Comparison of ENCODE assay signal across 8 mouse cellular contexts in genomic region chr11:88047871-88048531, GRCm38 (mm10). TPM values are rescaled to one million over a fixed set of nuclear protein-coding genes. Genes with fewer than 3 reads are reported as not detected.
DNase-seq lines count a peak whose midpoint lies in the region; ATAC-seq and TF ChIP-seq lines count a peak whose summit lies in the region.

No protein-coding gene starts in this region.

- H3K9ac ChIP-seq in forebrain, postnatal 0 days = peak overlapping the region; percentile 98
- peak overlapping the region; percentile 99 for H3K9ac ChIP-seq in hindbrain, embryonic 14.5 days

- H3K4me3 ChIP-seq in forebrain, postnatal 0 days (ENCODE audit: low read depth, low read length) = peak overlapping the region; percentile 98
- peak overlapping the region; percentile 100 for H3K4me3 ChIP-seq in hindbrain, embryonic 14.5 days (replicated peaks; ENCODE audit: low read length)

- WGBS in forebrain, postnatal 0 days = 2% methylated on average over 50 of the region's 76 CpGs
- under 1% methylated on average over 58 of the region's 76 CpGs for WGBS in hindbrain, embryonic 14.5 days

- H3K36me3 ChIP-seq in forebrain, postnatal 0 days (ENCODE audit: insufficient read depth) = peaks cover 2% of the 10 kb centered on the region; the same call in 1 of the 2 replicates
- H3K36me3 ChIP-seq in hindbrain, embryonic 14.5 days (replicated peaks; ENCODE audit: control insufficient read depth, insufficient read depth) = peaks cover 38% of the 10 kb centered on the region

- DNase-seq in Muller cell, postnatal 12 days (ENCODE audit: inconsistent ontology term) = peak; percentile 71
- DNase-seq in cerebellum, adult 8-10 months = peak; percentile 69
- DNase-seq in forebrain, postnatal 0 days = peak; percentile 77
- DNase-seq in hindbrain, embryonic 14.5 days (ENCODE audit: low spot score) = peak; percentile 65
- DNase-seq in left cerebral cortex, adult 11 months (ENCODE audit: low spot score) = peak; percentile 50
- DNase-seq in lung, postnatal 25 days (ENCODE audit: low spot score) = peak; percentile 64
- peak; percentile 84 for DNase-seq in retina, postnatal 1 day
- DNase-seq in thymus, postnatal 25 days = peak; percentile 75

- H3K4me1 ChIP-seq in forebrain, postnatal 0 days (ENCODE audit: insufficient read depth) = peaks cover 13% of the 10 kb centered on the region
- peaks cover 28% of the 10 kb centered on the region for H3K4me1 ChIP-seq in hindbrain, embryonic 14.5 days (replicated peaks; ENCODE audit: control insufficient read depth, insufficient read depth, low read length)

- H3K9me3 ChIP-seq in forebrain, postnatal 0 days (ENCODE audit: low read length) = no peaks in the 10 kb centered on the region
- H3K9me3 ChIP-seq in hindbrain, embryonic 14.5 days (ENCODE audit: control insufficient read depth, low read length) = no peaks in the 10 kb centered on the region

- H3K27ac ChIP-seq in forebrain, postnatal 0 days (ENCODE audit: low read depth, low read length) = peak overlapping the region; percentile 99
- peak overlapping the region; percentile 98 for H3K27ac ChIP-seq in hindbrain, embryonic 14.5 days

- H3K4me2 ChIP-seq in forebrain, postnatal 0 days (ENCODE audit: low read depth) = peak overlapping the region; percentile 56
- peak overlapping the region; percentile 68 for H3K4me2 ChIP-seq in hindbrain, embryonic 14.5 days (replicated peaks)

- H3K27me3 ChIP-seq in forebrain, postnatal 0 days (ENCODE audit: insufficient read depth, low read length) = no peaks in the 10 kb centered on the region
- no peaks in the 10 kb centered on the region for H3K27me3 ChIP-seq in hindbrain, embryonic 14.5 days (ENCODE audit: control insufficient read depth, insufficient read depth, low read length)

- ATAC-seq in forebrain, postnatal 0 days = peak; percentile 74
- peak; percentile 82 for ATAC-seq in hindbrain, embryonic 14.5 days (ENCODE audit: low FRiP score)

- no peak; the same call in 1 of the 2 replicates for TF ChIP-seq CTCF in forebrain, postnatal 0 days (IDR thresholded peaks at IDR 0.05; ENCODE audit: low read depth)

RNA-seq across cellular contexts. Expression of gene Srsf1, which starts 0.8 kb away (rescaled TPM):
- 282 and 390 TPM in 2 replicates for total RNA-seq in forebrain, postnatal 0 days (2014; rRNA removed)
- polyA plus RNA-seq in forebrain, postnatal 0 days (2015; fragmentation: Nextera tagmentation; extraction: Ambion mirVana) = 103 and 121 TPM in 2 replicates
- 252 and 290 TPM in 2 replicates for polyA plus RNA-seq in hindbrain, embryonic 14.5 days (2014; fragmentation: Nextera tagmentation; extraction: Ambion mirVana)

RNA-seq across cellular contexts. Expression of gene Vezf1, which starts 20.1 kb away (rescaled TPM):
- total RNA-seq in forebrain, postnatal 0 days (2014; rRNA removed) = 33.0 and 43.7 TPM in 2 replicates
- polyA plus RNA-seq in forebrain, postnatal 0 days (2015; fragmentation: Nextera tagmentation; extraction: Ambion mirVana) = 28.0 and 34.6 TPM in 2 replicates
- polyA plus RNA-seq in hindbrain, embryonic 14.5 days (2014; fragmentation: Nextera tagmentation; extraction: Ambion mirVana) = 48.3 and 50.2 TPM in 2 replicates

RNA-seq across cellular contexts. Expression of gene Cuedc1, which starts 49.9 kb away (rescaled TPM):
- total RNA-seq in forebrain, postnatal 0 days (2014; rRNA removed) = 28.9 and 34.7 TPM in 2 replicates
- polyA plus RNA-seq in forebrain, postnatal 0 days (2015; fragmentation: Nextera tagmentation; extraction: Ambion mirVana) = 22.0 and 34.6 TPM in 2 replicates
- polyA plus RNA-seq in hindbrain, embryonic 14.5 days (2014; fragmentation: Nextera tagmentation; extraction: Ambion mirVana) = 32.4 and 37.8 TPM in 2 replicates

Comparison
In these comparisons a context has a peak if more than half of its experiments do, and no peak if none do; other contexts are left out.
1. Peak in every context shown above with its lines: DNase-seq, ATAC-seq, H3K4me3 ChIP-seq and H3K27ac ChIP-seq.